Mouse (Mus musculus): ENCODE results near the gene Olfr1368. TPM values are rescaled to one million over a fixed set of nuclear protein-coding genes. Genes with fewer than 3 reads are reported as not detected.
"Not testable (repeated sequence)": the region's sequence is repeated elsewhere in the genome, so short reads cannot be mapped to it uniquely, and the experiment has no call there.

The Olfr1368 gene
- polyA plus RNA-seq, 1 experiment from 2014 or later, result not detected

DNA sequence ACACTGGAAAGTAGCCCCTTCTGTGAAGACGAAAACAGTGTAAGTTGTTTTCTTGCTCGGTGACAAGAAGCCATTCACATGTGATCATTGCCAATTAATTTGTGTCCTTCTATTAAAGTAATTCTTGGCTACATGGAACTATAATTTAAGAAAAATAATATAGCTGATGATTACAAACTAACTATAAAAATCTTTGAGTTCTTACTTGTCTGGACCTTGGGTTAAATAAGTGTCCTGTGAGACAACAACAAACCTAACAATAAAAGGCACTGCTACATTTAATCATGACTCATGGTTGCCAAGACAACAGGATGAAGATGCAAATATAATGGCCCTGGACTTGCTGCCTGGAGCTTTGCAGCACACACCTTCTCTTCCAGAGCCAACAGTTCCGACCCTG lies 16.3 kb downstream of the Olfr1368 start, which contains the start of gene Olfr263:
Gene Olfr263 (plus strand): TSS at position 301 of the 400 bp plus-strand sequence.
- not testable (repeated sequence) for H3K9me3 ChIP-seq; ATAC-seq (ENCODE audit: insufficient number of reproducible peaks, insufficient read depth, low FRiP score, low TSS enrichment, low read depth); H3K36me3 ChIP-seq; H3K4me2 ChIP-seq; H3K27me3 ChIP-seq; H3K9ac ChIP-seq (replicated peaks); H3K4me1 ChIP-seq (replicated peaks); H3K27ac ChIP-seq; H3K4me3 ChIP-seq (replicated peaks)
- WGBS, result 90% methylated on average over 3 of the region's 3 CpGs

DNA sequence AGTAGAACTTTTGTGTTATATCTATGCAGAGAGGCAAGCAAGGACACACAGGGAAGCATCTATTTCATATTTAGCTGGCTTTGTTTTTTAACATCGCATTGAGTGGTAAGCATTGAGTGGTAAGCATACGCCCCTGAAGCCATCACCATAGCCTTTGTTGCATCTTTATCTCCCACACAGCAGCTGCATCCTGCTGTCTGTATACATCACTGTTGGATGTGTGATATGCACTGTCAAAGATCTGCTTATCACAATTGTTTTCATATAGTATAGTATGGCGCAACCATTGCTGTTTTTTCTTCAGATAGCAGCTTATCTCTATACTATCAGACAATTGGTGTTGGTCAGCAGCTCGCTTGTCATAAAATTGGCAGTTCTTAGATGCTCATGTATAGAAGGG lies 31.5 kb downstream of the Olfr1368 start:
- no peak for ATAC-seq (ENCODE audit: insufficient number of reproducible peaks, insufficient read depth, low FRiP score, low TSS enrichment, low read depth)
- whole genome bisulfite sequencing, result 87% methylated on average over 4 of the region's 4 CpGs
- Histone ChIP-seq H3K36me3 (no peaks in the 10 kb centered on the region), H3K27me3 (no peaks in the 10 kb centered on the region), H3K4me1 (replicated peaks) (no peaks in the 10 kb centered on the region), H3K4me3 (replicated peaks) (no peak overlapping the region), H3K4me2 (no peak overlapping the region), H3K27ac (no peak overlapping the region), H3K9ac (replicated peaks) (no peak overlapping the region), H3K9me3 (no peaks in the 10 kb centered on the region)

DNA sequence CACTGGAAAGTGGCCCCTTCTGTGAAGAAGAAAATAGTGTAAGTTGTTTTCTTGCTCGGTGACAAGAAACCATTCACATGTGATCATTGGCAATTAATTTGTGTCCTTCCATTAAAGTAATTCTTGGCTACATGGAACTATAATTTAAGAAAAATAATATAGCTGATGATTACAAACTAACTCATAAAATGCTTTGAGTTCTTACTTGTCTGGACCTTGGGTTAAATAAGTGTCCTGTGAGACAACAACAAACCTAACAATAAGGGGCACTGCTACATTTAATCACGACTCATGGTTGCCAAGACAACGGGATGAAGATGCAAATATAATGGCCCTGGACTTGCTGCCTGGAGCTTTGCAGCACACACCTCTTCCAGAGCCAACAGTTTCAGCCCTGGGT lies 34.5 kb downstream of the Olfr1368 start, which contains the start of gene Olfr1369-ps1:
Gene Olfr1369-ps1 (plus strand): TSS at position 301 of the 400 bp plus-strand sequence.
- 84% methylated on average over 3 of the region's 3 CpGs for WGBS
- H3K9ac ChIP-seq (replicated peaks); H3K27ac ChIP-seq; H3K4me1 ChIP-seq (replicated peaks); H3K4me2 ChIP-seq; H3K36me3 ChIP-seq; H3K4me3 ChIP-seq (replicated peaks); H3K9me3 ChIP-seq; ATAC-seq (ENCODE audit: insufficient number of reproducible peaks, insufficient read depth, low FRiP score, low TSS enrichment, low read depth); H3K27me3 ChIP-seq: not testable (repeated sequence)

DNA sequence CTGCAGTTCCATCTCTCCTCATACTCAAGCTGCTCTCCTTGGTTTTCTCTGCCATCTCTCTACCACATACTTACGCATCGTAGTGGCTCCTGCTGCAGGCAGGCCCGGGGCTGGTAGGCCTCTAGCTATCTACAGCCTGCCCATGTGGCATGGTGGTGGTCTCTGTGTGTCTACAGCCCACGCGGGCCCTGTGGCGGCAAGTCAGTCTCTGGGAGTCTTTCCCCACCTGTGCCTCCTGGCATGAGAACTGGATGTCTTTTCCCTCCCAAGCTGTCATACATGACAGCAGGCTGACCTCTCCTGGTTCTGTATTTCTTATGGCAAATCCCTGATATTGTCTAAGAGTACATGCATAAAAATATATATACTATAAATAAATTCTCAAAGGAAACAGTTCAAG lies 35.2 kb downstream of the Olfr1368 start:
- Histone ChIP-seq H3K9ac (replicated peaks) (no peak overlapping the region), H3K27me3 (no peaks in the 10 kb centered on the region), H3K27ac (no peak overlapping the region), H3K4me3 (replicated peaks) (no peak overlapping the region), H3K9me3 (no peaks in the 10 kb centered on the region), H3K36me3 (no peaks in the 10 kb centered on the region), H3K4me1 (replicated peaks) (no peaks in the 10 kb centered on the region), H3K4me2 (no peak overlapping the region)
- no peak for ATAC-seq (ENCODE audit: insufficient number of reproducible peaks, insufficient read depth, low FRiP score, low TSS enrichment, low read depth)
- WGBS, result 87% methylated on average over 6 of the region's 6 CpGs

DNA sequence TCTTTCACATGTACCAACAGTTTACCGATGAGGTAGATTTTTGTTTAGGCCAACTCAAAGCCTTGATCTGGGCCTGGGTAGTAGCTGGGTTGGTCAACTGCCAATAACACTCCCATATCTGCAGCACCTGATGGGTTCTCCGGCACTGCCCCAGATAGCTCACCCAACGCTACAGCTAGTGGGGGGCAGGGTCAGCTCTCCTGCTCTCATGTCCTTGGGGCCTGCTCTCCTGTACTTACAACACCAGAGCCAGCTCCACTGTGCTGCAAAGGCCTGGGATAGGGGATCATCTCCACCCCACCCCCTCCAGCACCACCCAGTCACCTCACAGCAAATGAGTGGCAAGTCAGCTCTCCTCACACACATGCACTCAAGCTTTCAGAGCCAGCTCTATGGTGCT lies 35.9 kb downstream of the Olfr1368 start:
- no peak overlapping the region for H3K9ac ChIP-seq (replicated peaks)
- no peaks in the 10 kb centered on the region for H3K4me1 ChIP-seq (replicated peaks)
- no peak overlapping the region for H3K27ac ChIP-seq
- H3K4me3 ChIP-seq (replicated peaks), result no peak overlapping the region
- H3K9me3 ChIP-seq, result no peaks in the 10 kb centered on the region
- no peaks in the 10 kb centered on the region for H3K27me3 ChIP-seq
- 92% methylated on average over 3 of the region's 3 CpGs for WGBS
- no peaks in the 10 kb centered on the region for H3K36me3 ChIP-seq
- no peak for ATAC-seq (ENCODE audit: insufficient number of reproducible peaks, insufficient read depth, low FRiP score, low TSS enrichment, low read depth)
- no peak overlapping the region for H3K4me2 ChIP-seq

Other genes starting within 250 kb of the Olfr1368 start
- gene Olfr1370, start 70.9 kb downstream of the Olfr1368 start, polyA plus RNA-seq (2016; fragmentation: Nextera tagmentation; extraction: Ambion mirVana), result not detected in 2 replicates
- gene Olfr1369-ps1, start 34.4 kb downstream of the Olfr1368 start, polyA plus RNA-seq (2016; fragmentation: Nextera tagmentation; extraction: Ambion mirVana), result not detected in 2 replicates
- not detected in 2 replicates for gene Olfr263, start 16.2 kb downstream of the Olfr1368 start, polyA plus RNA-seq (2016; fragmentation: Nextera tagmentation; extraction: Ambion mirVana)
- 180 TPM in 2 replicates for gene Trim27, start 33.6 kb upstream of the Olfr1368 start, polyA plus RNA-seq (2016; fragmentation: Nextera tagmentation; extraction: Ambion mirVana)
- gene Gpx5, start 146.9 kb upstream of the Olfr1368 start, polyA plus RNA-seq (2016; fragmentation: Nextera tagmentation; extraction: Ambion mirVana), result not detected in 2 replicates
- 0.60 and 0.73 TPM in 2 replicates for gene Gpx6, start 166.3 kb upstream of the Olfr1368 start, polyA plus RNA-seq (2016; fragmentation: Nextera tagmentation; extraction: Ambion mirVana)
- not detected in 2 replicates for gene Olfr1367, start 201.0 kb upstream of the Olfr1368 start, polyA plus RNA-seq (2016; fragmentation: Nextera tagmentation; extraction: Ambion mirVana)
- 16.4 and 17.1 TPM in 2 replicates for gene Zscan12, start 217.0 kb upstream of the Olfr1368 start, polyA plus RNA-seq (2016; fragmentation: Nextera tagmentation; extraction: Ambion mirVana)